Mouse (Mus musculus) 3T3-L1 (cell line): ENCODE results near the gene Ano6.

Source experiments
- DNase-seq: peaks from one replicate; pipeline ENCODE4 v3.0.0-alpha.2; 2015; ENCODE audit warnings: low read depth, low spot score

The Ano6 gene

DNA sequence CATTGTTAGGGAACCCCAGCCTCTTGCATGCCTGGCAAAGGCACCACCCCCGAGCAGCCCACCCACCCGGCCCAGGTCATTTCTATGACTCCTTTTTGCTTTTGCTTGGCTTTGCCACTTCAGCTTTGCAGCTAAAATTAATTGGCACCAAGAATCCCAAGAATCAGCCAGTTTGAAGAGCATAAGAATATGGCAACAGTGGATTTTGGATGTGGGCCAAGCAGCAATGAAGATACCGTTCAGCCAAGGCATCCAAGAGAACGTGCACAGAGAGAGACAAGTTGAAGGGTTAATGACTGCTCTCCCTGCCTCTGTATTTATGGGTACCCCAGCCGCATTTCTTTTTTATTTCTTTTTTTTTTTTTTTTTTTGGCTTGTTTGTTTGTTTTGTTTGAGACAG is 5.4 kb downstream of the Ano6 start:
- DNase-seq = no peak

DNA sequence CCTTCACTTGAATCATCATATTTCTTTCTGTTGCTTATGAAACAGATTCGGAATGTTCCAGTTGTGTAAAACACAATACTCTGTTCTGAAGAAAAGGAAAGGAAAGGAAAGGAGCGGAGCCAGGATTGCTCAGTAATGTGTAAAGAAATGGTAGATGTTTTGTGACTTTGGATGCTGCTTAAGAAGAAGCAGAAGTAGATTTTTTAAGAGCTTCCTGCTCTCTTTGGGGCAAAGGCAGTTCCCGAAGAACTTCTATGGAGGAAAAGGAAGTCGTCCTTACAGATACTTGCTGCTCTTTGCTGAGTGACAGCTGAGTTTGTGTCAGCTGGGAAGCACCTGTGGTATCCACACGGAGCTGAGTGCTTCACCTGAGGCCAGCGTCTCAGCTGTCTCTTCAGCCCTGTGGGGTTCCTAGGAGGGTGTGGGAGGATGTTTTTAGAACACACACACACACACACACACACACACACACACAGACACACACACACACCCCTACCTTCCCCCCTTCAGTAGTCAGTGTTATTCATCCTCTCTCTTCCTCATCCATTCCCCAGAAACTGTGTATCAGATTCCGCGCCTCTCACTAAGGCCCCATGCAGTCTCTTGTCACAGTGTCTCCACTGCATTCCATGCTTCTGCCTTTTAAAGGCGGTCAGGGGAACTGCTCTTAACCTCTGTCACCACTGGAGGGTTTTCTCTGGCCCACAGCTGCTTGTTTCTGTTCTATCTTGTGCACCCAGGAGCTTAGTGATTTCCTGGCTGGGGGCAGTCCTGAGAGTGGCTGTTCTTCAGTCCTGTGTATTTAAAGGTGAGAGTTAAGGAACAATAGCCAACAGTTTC is 6.7 kb downstream of the Ano6 start:
- no peak for DNase-seq

DNA sequence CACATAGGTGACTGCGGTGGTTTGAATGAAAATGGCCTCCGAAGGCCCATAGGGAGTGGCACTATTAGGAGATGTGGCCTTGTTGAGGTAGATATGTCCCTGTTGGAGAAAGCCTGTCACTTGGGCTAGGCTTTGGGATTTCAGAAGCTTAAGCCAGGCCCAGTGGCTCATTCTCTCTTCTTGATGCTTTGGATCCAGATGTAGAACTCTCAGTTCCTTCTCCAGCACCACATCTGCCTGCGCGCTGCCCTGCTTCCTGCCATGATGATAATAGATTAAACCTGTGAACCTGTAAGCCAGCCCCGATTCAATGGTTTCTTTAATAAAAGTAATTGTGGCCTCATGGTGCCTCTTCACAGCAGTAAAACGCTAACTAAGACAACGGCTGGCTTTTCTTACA is 7.6 kb downstream of the Ano6 start:
- DNase-seq = no peak

DNA sequence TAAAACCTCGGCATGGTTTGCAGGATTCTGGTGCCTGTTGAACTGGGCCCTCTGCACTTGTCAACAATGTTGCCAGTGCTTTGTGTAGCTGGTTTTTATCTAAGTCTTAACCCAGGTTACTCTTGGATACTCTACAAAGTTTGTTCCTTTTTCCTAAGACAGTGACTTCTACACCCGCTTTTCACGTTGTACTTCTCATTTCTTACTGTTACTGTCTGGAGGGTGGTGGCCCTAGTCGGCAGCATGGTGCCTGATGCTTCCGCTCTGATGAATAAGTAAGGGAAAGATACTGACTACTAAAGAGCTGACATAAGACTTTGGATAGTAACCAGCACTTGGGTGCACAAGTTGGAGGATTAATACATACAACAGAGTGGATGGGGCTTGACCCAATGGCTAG is 9.0 kb downstream of the Ano6 start:
- DNase-seq = no peak

DNA sequence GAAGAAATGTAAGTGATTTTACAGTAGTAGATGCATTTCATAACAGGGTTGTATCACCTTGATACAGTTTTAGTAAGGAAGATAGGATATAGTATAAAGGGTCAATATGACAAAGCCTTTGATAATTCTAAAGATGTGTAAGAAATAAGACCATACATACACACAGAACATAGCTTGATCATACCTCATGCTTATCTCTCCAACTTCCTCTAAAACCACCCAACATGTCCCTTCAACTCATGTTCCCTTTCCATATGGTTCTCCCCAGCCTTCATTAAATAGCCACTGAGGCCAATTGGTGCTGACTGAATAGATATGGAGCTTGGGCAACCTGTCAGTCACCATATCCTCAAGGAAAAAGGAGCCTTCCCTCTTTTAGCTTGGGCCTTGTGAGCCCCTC is 9.4 kb downstream of the Ano6 start:
- DNase-seq = no peak

DNA sequence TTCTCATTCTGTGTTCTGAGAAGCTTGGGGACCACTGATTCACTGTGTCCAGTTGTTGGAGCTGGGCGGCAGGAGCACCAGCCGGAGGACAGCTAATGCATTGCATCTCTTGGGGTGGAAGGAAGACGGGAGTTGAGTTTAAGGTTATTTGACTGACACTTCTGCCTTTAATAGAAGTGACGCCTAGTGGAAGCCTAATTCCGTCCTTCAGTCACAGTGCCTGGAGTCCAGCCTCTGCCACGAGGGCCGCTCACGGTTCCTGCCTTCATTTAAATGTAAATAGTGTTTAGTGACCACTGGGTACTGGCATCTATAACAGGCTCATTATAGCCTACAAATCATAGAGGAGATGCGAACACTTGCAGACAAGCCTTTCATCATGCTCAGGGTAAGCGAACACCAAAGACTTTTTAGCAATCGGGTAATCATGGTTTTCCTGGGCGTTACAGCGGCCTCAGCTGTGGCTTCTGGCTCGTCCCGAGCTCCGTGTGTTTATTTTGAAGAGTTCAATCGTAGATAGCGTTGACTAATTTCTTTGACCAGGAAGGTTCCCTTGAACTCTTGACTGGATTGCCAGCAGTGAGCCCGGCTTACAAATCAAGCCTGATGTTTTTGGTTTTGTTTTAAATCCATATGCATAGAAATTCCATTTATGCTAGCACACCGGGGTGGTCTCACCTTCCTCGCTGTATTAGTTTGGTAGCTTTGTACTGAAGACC is 10.8 kb downstream of the Ano6 start:
- no peak for DNase-seq

DNA sequence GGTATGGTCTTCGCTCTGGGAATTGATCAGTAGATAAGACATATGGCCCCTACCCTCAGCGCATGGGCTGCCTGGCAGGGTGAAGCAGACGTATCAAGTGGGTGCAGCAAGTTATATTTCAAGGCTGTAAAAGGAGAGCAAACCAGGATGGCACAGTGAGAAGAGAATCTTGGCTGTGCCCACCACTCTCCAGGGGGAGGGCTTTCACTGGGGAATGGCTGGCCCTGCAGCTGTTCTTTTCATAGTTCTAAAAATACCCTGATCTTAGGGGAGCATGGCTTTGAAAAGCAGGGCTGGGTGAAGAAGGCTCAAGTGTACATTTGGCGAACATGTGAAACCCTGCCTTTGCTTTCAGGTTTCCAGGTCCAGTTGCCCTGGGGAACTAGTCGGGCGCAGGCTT is 11.5 kb downstream of the Ano6 start:
- peak; percentile 33 for DNase-seq

DNA sequence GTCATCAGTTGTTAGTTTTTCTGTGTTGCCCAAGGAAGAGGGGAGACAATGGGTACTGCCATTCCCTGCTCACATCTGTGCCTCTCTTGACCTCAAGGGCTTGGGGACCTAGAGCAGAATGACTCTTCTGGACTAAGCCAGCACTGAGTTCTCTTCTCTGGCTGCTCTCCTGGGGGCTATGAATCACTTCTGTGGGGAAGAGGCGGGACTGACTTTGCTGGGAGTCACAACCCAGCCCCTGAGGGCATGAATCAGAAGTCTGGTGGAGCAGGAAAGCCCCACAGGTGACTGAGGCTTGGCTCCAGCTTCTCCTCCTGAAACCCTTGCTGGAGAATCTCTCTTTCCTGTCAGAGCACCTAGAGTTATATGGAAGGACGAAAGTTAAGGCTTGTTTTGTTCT is 12.1 kb downstream of the Ano6 start:
- DNase-seq = peak; percentile 98

DNA sequence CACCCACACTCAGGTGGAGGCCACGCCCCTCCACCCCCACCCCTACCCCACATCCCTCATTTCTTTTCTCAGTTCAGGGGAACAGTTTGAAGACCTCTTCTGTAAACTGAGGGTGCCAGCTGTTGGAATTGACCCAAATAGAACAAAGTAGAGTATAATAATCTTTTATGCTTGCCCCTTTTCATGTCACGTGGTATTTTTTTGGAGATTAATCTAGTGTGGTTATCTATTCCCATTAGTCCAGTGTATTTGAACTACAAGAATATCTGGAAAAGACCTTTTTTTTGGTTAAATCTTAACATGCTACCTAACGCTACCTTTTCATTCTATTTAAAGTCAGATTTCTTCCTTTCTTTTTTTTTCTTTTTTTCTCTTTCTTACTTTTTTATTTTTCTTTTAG is 12.8 kb downstream of the Ano6 start:
- DNase-seq = peak; percentile 25

DNA sequence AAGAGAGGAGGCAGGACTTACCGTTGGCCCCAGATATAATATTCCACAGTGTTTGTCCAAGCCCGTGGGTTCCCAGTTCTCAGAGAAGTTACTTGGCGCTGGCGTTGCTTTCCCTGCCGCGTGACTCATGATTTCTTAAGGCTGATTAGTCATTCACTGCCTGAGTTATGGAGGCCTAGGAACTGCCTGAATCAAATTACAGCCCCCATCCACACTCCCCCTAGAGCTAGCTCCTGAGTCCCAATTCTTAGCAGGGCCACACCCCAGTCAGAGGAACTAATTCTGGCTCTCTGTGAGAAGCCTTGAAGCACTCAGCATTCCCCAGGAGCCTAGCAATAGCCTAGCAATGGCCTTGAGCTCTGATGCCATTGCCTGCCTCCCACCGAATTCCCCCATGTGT is 13.6 kb downstream of the Ano6 start:
- DNase-seq = peak; percentile 99

DNA sequence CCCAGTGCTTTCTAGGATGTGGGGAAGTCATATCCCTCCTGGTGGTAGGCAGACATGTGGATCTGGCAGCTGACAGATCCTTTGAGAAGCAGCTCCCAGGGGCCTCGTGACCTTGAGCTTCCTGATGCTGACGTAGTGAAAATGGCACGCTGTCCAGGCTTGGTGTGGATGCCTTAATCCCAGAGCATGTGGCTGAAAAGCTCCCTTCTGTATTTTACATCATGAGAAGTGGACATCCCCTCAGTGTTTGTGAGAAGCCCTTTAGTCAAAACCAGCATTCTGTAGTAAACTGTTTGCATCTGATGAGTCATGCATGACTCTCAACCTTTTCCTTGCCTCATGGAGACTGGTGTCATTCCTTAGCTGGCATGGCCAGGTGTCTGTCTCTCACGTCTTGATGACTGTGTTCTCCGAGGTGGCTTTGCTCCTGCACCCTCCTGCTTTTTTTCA is 14.4 kb downstream of the Ano6 start:
- DNase-seq = peak; percentile 96

DNA sequence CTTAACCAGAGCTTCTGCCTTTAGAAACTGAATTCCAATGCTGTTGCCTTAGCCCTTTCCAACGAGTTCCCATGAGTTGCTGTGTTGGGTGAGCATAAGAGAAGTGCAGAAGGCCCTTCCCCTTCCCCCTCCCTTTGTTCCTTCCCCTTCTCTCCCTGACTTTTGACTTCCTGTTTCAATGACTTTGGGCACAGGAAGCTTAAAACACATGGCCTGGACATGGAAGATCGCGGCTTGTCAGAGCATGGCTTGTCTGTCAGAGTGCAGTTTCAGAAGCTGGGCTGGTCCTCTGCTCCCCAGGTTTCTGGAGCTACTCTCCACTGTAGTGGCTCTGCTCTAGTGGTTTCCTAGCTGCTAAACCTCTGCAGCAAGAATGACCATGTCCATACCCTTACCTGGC is 17.3 kb downstream of the Ano6 start:
- no peak for DNase-seq

DNA sequence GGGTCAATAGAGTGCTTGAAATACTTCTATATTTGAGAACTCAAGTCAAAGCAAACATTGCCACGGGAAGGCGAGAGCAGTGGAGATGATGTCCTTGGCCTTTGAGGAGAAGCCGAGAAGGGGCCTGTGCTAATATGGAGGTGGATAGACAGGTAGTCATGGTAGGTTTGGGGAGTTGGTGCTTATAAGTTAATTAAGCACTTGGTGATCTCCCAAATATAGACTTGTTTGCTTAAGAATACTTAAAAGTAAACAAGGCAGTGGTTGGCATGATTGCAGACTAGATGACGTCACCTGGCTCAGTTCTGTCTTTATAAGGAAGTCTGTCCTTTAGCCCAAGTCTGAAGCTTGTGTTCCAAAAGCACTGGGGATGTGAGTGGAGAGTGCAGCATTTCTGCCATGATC is 19.7 kb downstream of the Ano6 start:
- no peak for DNase-seq

DNA sequence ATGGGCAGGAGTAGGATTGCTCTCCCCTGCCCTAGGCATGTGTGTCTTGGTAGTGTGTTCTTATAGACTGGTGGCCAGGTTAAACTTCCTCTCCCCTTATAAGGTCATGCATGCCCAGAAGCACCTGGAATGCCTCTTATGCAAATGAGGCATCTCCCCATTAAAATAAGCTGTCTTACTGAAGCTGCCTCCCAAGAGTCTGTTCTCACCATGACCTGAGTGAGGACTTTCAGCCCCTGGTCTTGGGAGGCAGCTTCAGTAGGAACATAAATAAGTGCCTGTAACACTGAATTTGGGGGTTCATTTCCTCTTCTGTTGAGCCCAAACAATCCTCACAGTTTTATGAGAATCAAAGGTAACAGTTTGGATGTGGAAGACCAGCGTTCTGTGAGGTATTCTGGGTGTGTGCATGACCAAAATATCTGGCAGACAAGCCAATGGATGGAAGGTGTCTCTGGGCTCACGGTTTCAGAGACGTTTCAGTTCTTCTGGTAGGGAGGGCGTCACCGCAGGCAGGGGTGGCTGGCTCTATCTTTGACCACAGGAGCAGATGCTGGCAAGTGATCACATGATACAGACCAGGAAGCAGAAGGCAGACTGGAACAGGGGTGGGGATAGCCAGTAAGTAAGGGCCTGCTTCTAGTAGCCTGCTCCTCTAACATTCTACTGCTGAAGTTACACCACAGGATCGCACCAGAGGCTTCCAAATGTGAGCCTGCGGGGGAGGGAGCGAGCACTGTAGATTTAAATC is 22.4 kb downstream of the Ano6 start:
- no peak for DNase-seq

DNA sequence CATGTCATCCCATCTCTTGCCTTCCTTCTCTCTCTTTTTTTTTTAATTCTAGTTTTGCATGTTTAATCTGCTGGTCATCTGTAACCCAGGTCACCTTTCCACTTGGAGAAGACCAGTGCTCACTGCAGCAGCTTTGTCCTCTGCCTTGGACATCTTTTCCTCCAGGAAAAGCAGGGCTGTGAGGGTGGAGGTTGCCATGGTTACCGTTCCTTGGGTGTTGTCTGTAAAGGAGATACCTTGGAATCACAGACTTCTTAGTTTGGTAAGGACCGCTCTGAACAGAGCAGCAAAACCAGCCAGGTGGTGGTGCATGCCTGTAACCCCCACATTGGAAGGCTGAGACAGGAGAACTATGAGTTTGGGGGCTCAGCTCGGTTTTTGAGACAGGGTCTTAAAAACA is 26.9 kb downstream of the Ano6 start:
- DNase-seq = no peak

DNA sequence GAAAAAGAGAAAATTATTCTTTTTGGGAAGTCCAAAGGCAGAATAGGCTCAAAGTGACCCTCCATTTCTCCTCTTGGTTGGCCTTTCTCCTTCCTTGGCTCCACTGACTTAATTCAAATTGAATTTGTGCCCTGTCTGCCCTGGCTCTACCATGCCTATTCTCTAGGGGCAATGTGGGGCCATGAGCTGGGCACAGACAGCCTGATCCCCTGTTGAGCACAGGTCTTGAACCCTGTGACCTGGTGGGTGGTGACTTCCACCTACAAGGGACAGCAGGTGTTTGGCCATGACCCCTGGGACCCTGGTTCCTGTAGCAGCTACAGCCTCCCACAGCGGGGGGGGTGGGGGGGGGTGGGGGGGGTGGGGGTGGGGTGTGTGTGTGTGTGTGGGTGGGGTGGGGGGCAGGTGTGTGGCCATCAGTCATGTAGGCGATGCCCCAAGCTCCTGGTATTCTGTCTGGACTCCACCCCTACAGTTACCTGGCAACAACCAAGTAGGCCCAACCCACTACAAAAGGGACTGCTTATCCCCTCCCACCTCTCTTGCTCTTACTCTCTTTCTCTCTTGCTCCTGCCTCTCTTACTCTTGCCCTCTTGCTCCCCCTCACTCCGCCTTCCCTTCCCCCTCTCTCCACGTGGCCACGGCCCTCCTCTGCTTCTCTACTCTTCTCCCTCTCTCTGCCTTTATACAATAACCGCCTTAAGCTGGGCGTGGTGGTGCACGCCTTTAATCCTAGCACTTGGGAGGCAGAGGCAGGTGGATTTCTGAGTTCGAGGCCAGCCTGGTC is 28.8 kb downstream of the Ano6 start:
- no peak for DNase-seq

DNA sequence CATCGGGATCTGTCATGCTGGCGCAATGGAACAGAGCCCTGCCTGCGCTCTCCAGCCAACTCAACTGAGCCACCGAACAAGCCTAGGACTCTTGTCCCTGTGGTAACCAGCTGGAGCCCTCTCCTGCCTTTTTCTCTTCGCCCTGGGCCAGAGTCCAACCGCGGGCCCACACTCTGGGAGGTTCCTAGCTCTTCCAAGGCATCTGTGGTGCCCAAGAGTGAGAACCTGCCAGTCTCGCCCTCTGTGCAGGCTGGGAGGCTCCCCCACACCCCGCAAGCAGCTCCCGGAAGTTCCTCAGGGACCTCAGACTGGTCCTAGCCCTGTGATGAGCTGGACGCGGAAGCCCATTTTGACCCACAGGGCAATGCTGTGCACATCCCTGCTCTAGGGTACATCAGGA is 29.5 kb downstream of the Ano6 start:
- no peak for DNase-seq

DNA sequence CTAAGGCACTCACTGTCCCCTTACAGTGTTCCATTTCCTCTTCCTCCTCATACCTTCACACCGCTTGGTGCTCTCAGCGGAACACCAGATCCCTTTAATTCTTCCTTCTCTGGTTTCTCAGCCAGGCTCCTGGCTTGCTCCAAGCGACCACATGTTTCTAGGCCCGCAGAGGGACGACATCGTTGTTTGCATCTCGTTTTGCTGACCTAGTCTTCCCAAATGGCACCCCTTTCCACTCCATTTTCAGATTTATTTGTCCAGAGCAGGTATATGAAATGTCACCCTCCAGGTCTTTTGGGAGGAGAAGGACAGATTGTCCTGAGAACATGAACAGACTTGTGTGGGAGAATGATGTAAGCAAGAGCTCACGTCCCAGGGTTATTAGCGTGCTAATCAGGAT is 30.0 kb downstream of the Ano6 start:
- no peak for DNase-seq

DNA sequence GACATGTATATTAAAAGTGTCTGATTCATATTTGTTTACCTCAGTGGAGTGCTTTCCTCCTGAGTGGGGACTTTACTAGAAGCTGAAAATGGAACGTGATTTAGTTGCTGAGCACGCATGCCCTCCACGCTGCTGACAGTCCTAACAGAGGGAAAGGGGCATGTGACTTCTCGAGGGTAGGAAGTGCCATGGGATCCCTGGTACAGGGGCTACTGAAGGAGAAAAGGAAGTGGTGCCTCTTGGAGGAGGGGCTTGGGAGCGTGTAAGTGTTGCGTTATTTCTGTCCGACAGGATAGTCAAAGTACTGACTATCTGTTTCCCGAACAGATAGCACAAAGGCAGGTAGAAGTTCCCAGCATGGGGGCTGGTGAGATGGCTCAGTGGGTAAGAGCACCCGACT is 31.5 kb downstream of the Ano6 start:
- no peak for DNase-seq

DNA sequence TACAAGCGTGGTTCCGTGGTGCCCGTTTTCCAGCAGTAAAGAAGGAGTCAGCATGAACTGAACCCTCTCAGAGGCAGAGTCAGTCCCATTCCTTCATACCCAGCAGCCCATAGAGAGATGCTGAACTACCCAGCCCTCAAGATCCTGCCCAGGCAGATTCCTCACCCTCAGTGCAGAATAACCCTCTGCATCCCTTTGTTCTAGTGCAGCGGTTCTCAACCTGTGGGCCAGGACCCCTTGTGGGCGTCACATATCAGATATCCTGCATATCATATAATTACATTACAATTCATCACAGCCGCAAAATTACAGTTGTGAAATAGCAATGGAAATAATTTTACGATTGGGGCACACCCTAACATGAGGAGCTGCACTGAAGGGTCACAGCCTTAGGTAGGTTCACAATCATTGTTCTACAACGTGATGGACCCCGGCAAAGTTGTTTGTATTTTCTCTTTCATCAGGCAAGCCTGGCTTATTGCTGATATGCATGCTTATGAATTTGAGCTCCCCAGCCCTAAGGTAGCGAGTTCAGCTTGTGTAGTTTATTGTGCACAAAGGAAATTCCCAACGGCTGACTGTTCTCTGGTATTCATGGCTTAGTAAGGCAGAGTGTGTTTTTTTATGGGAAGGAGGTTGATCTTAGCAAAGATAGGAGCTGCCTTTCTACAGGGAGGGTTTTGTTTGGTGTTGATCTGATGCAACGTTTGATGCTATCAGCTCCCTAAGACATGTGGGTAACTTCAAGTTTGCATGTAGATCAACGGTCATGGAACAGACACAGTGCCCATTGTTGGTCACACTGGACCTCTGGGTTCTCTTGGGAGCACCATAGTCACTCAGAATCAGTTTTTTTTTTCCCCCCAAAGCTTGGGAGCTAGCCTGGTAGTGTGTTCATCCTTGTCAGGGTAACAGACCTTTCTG is 33.0 kb downstream of the Ano6 start:
- DNase-seq = peak; percentile 95

DNA sequence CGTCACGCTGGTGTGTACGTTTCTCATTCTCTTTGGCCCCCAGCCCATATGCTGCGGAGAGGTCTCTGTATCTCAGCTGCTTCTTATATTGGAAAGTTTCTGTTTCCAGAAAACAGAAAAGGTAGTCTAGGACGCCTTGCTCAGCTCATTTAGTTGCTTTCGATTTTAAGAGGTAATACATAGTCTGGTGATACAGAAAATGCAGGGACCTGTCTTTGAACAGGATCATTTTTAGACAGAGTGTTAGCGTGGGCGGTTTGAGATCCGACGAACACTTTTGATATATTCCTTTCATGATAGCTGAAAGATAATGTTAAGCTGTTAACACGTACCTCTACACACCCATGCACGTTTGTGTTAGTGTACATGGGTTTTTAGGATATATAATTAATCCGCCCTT is 35.9 kb downstream of the Ano6 start:
- no peak for DNase-seq
